Mouse (Mus musculus) embryonic facial prominence, embryonic 12.5 days (tissue): Measurements from ENCODE around the gene Pgm2l1. TPM values are rescaled to one million over a fixed set of nuclear protein-coding genes. Genes with fewer than 3 reads are reported as not detected.

Experiments used
- ATAC-seq: fragments of 200-750 bp; cut with Nextera tagmentation; 2 replicates; pipeline ENCODE4 v1.8.0; 2017; ENCODE audit not compliant: insufficient number of reproducible peaks, insufficient read depth, low FRiP score, low TSS enrichment
- H3K27ac ChIP-seq: fragments of 300-500 bp; sonication (generic); 2 replicates; pipeline ENCODE4 v1.5.1; 2016; ENCODE audit warnings: mild to moderate bottlenecking
- H3K27me3 ChIP-seq: fragments of 300-500 bp; sonication (generic); 2 replicates; pipeline ENCODE4 v1.6.1; 2016; ENCODE audit warnings: mild to moderate bottlenecking, moderate library complexity
- H3K36me3 ChIP-seq: fragments of 300-500 bp; sonication (generic); 2 replicates; pipeline ENCODE4 v1.6.1; 2016; ENCODE audit warnings: mild to moderate bottlenecking
- H3K4me1 ChIP-seq: fragments of 300-500 bp; sonication (generic); 2 replicates; pipeline ENCODE4 v1.6.1; 2016
- H3K4me2 ChIP-seq: fragments of 300-500 bp; sonication (generic); replicated peaks from 2 replicates; pipeline ENCODE4 v1.6.1; 2016; ENCODE audit warnings: mild to moderate bottlenecking, moderate library complexity
- H3K4me3 ChIP-seq: fragments of 300-500 bp; sonication (generic); 2 replicates; pipeline ENCODE4 v1.5.1; 2016; ENCODE audit warnings: mild to moderate bottlenecking
- H3K9ac ChIP-seq: fragments of 300-500 bp; sonication (generic); 2 replicates; pipeline ENCODE4 v1.6.1; 2016; ENCODE audit warnings: mild to moderate bottlenecking, moderate library complexity
- H3K9me3 ChIP-seq: fragments of 300-500 bp; sonication (generic); 2 replicates; pipeline ENCODE4 v1.6.1; 2016; ENCODE audit warnings: mild to moderate bottlenecking, moderate library complexity
- WGBS: fragments of 180-500 bp; shearing (Covaris S2); methylation state at CpG from one replicate; pipeline ENCODE4 v1.1.7; 2016; 5-methylcytosine and 5-hydroxymethylcytosine counted together
- polyA plus RNA-seq: library from polyadenylated mRNA; unstranded; fragments of >200 nt; fragmentation: Nextera tagmentation; extraction: Ambion mirVana; gene quantifications from 2 replicates; pipeline ENCODE4 v1.2.1, GENCODE M21; 2016

Pgm2l1 gene
- polyA plus RNA-seq, 1 experiment from 2014 or later: 6.8 TPM

DNA sequence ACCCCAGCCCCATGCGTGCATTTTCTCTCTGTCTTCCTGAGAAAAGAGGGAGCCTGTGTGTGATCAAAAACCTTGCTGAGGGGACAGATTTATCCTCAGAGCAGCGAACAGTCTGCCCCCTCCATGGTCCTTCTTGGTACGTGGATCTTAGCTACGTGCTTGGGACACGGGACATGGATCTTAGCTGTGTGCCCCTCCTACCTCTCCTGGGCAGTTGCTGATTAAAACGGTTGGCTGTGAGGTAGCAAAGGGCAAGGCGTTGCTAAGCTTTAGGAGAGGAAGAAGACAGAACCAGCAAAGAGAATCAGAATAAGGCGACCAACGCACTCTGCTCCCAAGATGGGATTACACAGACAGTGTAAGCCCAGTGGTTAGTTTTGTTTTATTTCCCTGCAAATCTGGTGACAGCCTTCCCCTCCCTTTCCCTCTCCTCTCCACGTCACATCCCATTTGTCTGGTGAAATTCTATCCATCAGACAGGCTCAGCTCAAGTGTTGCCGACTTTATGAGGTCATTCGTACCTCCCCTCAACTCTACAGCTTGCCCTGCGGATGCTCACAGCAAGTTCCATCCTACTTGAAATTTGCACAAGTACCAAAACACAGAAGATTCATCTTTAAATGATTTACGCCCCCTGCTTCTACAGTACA lies 71.8 kb downstream of the Pgm2l1 start:
- no peaks in the 10 kb centered on the region for H3K27me3 ChIP-seq
- no peak for ATAC-seq
- WGBS: 63% methylated on average over 14 of the region's 14 CpGs
- H3K9me3 ChIP-seq: no peaks in the 10 kb centered on the region
- H3K4me2 ChIP-seq: no peak overlapping the region
- H3K9ac ChIP-seq: no peak overlapping the region
- peak overlapping the region; percentile 41 for H3K27ac ChIP-seq
- peaks cover 11% of the 10 kb centered on the region for H3K36me3 ChIP-seq
- H3K4me1 ChIP-seq: peaks cover 19% of the 10 kb centered on the region
- H3K4me3 ChIP-seq: no peak overlapping the region

DNA sequence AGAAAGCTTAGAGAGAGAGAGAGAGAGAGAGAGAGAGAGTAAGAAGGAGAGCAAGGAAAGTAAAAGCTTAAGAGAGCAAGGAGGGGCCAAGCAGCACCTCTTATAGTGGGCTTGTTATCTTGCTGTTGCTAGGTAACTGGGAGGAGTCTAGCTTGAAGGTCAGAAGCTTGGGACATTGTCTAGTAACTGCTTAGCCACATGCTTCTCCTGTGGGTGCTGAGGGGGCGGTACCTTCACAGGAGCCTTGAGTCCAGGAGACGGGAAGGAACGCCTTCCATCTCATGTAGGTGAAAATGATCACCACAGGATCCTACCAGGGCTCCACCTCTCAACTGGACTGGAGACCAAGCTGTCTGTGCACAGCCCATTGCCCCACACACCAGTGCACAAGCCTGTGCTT lies 74.2 kb downstream of the Pgm2l1 start:
- Histone ChIP-seq H3K4me2 (no peak overlapping the region), H3K27ac (no peak overlapping the region), H3K9me3 (no peaks in the 10 kb centered on the region), H3K36me3 (peaks cover 10% of the 10 kb centered on the region), H3K4me3 (no peak overlapping the region), H3K4me1 (peaks cover 19% of the 10 kb centered on the region), H3K27me3 (no peaks in the 10 kb centered on the region), H3K9ac (no peak overlapping the region)
- no peak for ATAC-seq
- WGBS: 65% methylated on average over 3 of the region's 3 CpGs

DNA sequence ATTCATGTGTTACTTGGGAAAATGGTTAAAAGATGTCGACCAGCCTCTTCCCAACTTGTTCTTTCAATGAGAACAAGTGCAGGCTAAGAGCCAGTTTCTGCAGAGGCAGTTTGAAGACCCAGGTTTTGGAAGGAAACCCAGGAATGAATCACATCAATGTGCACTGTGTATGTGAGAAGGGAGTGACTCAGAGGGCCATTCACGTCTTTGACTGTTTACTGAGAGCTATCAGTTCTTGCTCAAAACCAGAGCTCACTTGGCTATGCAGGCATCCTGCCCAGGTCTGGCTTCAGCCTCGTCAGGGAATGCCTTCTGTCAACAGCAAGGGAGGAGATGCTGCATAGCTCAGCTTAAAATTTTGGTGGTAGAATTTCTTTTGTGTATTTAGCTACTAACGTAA lies 75.1 kb downstream of the Pgm2l1 start:
- Histone ChIP-seq H3K27ac (0 out of 2 replicates have a peak overlapping the region, but pooled peaks have one; percentile 36), H3K36me3 (peaks cover 10% of the 10 kb centered on the region), H3K4me1 (peaks cover 19% of the 10 kb centered on the region), H3K4me3 (no peak overlapping the region), H3K9ac (no peak overlapping the region), H3K9me3 (no peaks in the 10 kb centered on the region), H3K27me3 (no peaks in the 10 kb centered on the region), H3K4me2 (no peak overlapping the region)
- ATAC-seq: no peak
- WGBS: 65% methylated on average over 4 of the region's 4 CpGs

DNA sequence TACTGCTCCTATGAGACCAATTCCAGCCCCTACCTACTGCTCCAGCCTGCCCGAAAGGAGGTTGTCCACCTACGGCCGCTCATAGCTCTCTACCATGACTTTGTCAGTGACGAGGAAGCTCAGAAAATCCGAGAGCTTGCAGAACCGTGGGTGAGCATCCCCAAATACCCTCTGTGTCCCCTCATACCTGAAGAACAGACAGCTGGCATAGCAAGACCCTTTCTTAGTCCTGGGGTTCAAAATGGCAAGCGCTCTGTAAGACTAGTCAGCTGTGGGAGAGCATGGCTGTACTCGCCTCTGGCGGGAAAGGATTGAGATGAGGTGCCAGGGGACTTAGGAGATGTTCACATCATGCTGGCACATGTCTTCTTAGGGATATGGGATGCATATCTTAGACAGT lies 78.7 kb downstream of the Pgm2l1 start:
- no peak overlapping the region for H3K27ac ChIP-seq
- H3K9me3 ChIP-seq: no peaks in the 10 kb centered on the region
- no peak overlapping the region for H3K9ac ChIP-seq
- no peaks in the 10 kb centered on the region for H3K27me3 ChIP-seq
- H3K36me3 ChIP-seq: 0 out of 2 replicates have a peak, but pooled peaks cover 3% of the 10 kb centered on the region
- H3K4me3 ChIP-seq: no peak overlapping the region
- ATAC-seq: no peak
- H3K4me2 ChIP-seq: no peak overlapping the region
- H3K4me1 ChIP-seq: peaks cover 26% of the 10 kb centered on the region
- WGBS: 89% methylated on average over 9 of the region's 9 CpGs

DNA sequence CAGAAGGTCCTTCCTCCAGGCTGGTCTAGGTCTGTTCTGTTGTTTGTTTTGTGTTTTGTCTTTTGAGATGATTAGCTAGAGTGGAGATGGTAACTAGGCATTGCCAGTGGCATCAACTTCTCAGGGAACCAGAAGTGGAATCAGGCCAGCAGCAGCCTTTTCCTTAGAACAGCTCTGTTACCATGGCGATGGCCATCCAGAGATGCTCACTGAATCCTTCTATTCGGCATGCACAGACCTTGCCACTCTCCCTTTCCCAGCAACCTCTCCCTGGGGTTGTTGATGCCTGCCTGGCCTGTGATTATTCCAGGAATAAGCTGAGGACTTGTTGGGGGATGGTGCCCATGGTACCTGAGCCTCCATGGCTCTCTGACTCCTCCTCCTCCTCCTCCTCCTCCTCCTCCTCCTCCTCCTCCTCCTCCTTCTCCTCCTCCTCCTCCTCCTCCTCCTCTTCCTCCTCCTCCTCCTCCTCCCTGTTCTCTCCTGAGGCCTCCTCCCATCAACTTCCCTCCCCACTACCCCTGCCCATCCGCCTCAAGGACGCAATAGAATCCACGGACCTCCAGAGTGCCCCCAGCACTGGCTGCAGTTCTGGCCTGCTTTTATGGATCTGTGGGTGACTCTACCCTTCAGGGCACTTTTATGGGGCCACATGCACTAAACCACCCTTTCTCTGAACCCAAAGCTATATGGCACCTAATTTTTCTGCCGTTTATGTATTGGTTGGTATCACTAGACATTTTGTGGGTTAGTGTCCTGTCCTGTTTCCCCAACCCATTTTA lies 80.9 kb downstream of the Pgm2l1 start:
- WGBS: 76% methylated on average over 5 of the region's 6 CpGs
- peaks cover 25% of the 10 kb centered on the region for H3K4me1 ChIP-seq
- no peak overlapping the region for H3K9ac ChIP-seq
- 0 out of 2 replicates have a peak, but pooled peaks cover 3% of the 10 kb centered on the region for H3K36me3 ChIP-seq
- H3K27me3 ChIP-seq: no peaks in the 10 kb centered on the region
- H3K9me3 ChIP-seq: no peaks in the 10 kb centered on the region
- no peak for ATAC-seq
- H3K27ac ChIP-seq: no peak overlapping the region
- H3K4me2 ChIP-seq: no peak overlapping the region
- no peak overlapping the region for H3K4me3 ChIP-seq

DNA sequence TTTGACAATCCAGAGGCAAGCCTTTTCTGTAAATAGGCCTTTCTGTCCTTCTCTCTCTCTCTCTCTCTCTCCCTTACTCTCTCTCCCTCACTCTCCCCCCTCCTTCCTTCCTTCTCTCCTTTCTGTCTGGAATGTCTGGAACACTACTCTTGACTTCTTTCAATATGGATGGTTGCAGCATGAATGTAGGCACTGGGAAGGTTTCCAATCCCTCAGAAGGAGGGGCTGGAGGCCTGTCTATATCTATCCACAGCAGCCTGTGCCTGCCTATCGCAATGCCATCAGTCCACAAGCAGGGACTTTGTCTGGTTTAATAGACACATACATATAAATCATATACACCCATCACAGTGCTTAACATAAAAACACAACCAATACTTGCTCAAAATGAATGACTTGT lies 82.0 kb downstream of the Pgm2l1 start:
- no peak overlapping the region for H3K4me2 ChIP-seq
- H3K27me3 ChIP-seq: no peaks in the 10 kb centered on the region
- H3K27ac ChIP-seq: peak overlapping the region; percentile 71
- no peak overlapping the region for H3K9ac ChIP-seq
- H3K36me3 ChIP-seq: 0 out of 2 replicates have a peak, but pooled peaks cover 3% of the 10 kb centered on the region
- no peaks in the 10 kb centered on the region for H3K9me3 ChIP-seq
- 64% methylated on average over 1 of the region's 1 CpGs for WGBS
- H3K4me3 ChIP-seq: no peak overlapping the region
- H3K4me1 ChIP-seq: peaks cover 25% of the 10 kb centered on the region
- ATAC-seq: no peak

DNA sequence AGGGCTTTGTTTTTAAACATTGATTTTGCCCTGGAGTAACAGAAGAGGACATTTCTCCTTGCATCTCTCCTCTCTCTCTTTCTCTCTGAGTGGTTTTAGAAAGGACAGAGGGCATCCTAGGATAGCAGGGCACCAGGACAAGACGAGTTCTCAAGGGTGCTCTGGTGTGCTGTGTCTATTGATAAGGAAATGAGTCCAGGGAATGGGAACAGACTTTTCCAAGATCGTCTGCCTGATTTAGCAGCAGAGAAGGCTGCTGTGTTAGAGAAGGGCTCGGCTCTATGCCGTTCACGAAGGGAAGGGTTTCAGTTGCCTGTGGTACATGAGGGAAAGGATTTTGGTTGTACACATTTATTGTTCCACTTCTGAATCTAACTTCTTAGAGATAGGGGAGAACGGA lies 82.5 kb downstream of the Pgm2l1 start:
- H3K36me3 ChIP-seq: 0 out of 2 replicates have a peak, but pooled peaks cover 3% of the 10 kb centered on the region
- peak overlapping the region; percentile 71 for H3K27ac ChIP-seq
- no peak overlapping the region for H3K4me3 ChIP-seq
- ATAC-seq: no peak
- H3K9me3 ChIP-seq: no peaks in the 10 kb centered on the region
- H3K4me2 ChIP-seq: no peak overlapping the region
- H3K27me3 ChIP-seq: no peaks in the 10 kb centered on the region
- no peak overlapping the region for H3K9ac ChIP-seq
- 56% methylated on average over 6 of the region's 6 CpGs for WGBS
- peaks cover 25% of the 10 kb centered on the region for H3K4me1 ChIP-seq

DNA sequence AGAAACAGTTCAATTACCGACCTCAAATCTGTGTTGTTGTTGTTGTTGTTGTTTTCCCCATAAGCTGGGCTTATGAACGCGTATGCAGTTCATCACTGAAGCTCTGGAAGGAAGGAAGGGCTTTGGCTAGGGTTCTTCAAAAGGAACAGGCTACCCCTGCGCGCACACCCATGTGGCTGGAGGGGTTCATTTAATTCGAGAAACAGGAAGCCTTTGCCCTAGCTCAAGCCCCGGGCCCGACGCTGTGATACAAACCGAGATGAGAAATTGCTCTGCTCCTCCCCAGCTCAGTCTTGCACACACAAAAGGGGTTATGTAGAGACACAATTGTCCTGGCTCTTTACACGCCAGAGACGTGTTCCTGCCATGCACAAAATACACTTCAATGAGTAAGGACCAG lies 83.1 kb downstream of the Pgm2l1 start:
- peaks cover 5% of the 10 kb centered on the region; the same call in 1 of the 2 replicates for H3K36me3 ChIP-seq
- ATAC-seq: no peak
- WGBS: 73% methylated on average over 12 of the region's 12 CpGs
- no peaks in the 10 kb centered on the region for H3K27me3 ChIP-seq
- no peak overlapping the region; the same call in 1 of the 2 replicates for H3K9ac ChIP-seq
- H3K9me3 ChIP-seq: no peaks in the 10 kb centered on the region
- peak overlapping the region; percentile 71; the same call in 1 of the 2 replicates for H3K27ac ChIP-seq
- H3K4me2 ChIP-seq: no peak overlapping the region
- no peak overlapping the region for H3K4me3 ChIP-seq
- peaks cover 25% of the 10 kb centered on the region for H3K4me1 ChIP-seq

DNA sequence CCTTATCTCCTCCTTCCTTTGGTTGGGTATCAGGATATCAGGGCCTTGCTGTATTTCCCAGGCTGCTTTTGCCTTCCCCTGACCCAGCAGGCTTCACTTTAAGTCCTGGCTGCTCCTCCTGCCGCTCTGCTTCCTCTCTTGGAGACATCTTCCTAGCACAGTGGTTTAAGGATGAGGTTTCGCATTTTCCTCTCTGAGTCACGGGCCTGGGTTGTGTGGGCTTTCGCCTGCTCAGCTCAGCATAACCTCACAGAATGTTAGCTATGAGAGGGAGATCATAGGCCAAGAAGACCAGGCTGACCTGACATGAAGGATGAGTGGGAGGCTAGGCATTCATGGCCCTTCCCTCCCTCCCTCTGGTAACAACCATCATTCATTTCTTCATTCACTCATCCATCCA lies 85.5 kb downstream of the Pgm2l1 start:
- H3K4me1 ChIP-seq: peaks cover 22% of the 10 kb centered on the region
- no peaks in the 10 kb centered on the region for H3K9me3 ChIP-seq
- peaks cover 24% of the 10 kb centered on the region for H3K36me3 ChIP-seq
- no peaks in the 10 kb centered on the region for H3K27me3 ChIP-seq
- no peak overlapping the region for H3K4me3 ChIP-seq
- 87% methylated on average over 4 of the region's 4 CpGs for WGBS
- no peak for ATAC-seq
- H3K9ac ChIP-seq: no peak overlapping the region
- no peak overlapping the region for H3K27ac ChIP-seq
- H3K4me2 ChIP-seq: no peak overlapping the region

DNA sequence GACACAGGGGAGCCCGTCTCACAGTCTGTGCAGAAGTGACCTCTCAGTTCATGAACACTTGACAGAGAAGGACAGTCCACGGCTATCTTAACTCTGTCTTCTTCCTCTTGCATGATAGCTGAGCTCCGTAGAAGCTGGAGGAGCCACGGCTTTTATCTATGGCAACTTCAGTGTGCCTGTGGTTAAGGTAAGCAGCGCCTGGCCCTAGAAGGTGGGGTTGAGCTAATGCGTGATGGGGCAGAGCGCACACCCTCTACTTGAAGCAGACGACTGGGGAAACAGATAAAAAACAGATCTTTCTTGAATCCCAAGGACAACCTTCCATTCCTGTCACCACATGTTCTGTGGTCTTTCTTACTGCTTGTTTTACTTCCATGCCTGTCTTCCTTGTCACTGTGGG lies 89.7 kb downstream of the Pgm2l1 start:
- WGBS: 90% methylated on average over 8 of the region's 8 CpGs
- ATAC-seq: no peak
- Histone ChIP-seq H3K4me2 (no peak overlapping the region), H3K9ac (no peak overlapping the region), H3K27ac (no peak overlapping the region), H3K4me1 (no peaks in the 10 kb centered on the region), H3K27me3 (no peaks in the 10 kb centered on the region), H3K4me3 (no peak overlapping the region), H3K9me3 (no peaks in the 10 kb centered on the region), H3K36me3 (peaks cover 35% of the 10 kb centered on the region)

DNA sequence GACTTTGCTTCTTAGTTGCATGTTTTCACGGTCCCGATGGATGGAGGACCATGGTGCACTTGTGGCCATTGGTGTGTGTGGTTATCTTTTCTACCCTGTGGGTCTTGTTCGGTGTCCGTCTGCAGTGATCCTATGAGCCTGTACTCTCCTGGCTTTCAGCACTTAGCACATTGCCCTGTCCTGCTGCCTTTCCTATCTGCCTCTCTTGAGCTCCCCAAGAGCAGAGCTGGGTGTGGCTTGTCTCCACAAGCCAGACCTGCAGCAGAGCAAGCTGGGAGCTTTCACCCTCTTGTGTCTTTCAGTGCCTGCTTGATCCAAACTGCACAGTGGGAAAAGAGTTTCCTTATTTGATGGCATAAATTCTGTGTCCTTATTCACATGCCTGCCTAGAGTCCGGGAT lies 90.3 kb downstream of the Pgm2l1 start:
- H3K4me1 ChIP-seq: no peaks in the 10 kb centered on the region
- no peak overlapping the region for H3K27ac ChIP-seq
- peaks cover 35% of the 10 kb centered on the region for H3K36me3 ChIP-seq
- H3K4me2 ChIP-seq: no peak overlapping the region
- 92% methylated on average over 5 of the region's 5 CpGs for WGBS
- no peaks in the 10 kb centered on the region for H3K9me3 ChIP-seq
- ATAC-seq: no peak
- H3K9ac ChIP-seq: no peak overlapping the region
- H3K4me3 ChIP-seq: no peak overlapping the region
- H3K27me3 ChIP-seq: no peaks in the 10 kb centered on the region

DNA sequence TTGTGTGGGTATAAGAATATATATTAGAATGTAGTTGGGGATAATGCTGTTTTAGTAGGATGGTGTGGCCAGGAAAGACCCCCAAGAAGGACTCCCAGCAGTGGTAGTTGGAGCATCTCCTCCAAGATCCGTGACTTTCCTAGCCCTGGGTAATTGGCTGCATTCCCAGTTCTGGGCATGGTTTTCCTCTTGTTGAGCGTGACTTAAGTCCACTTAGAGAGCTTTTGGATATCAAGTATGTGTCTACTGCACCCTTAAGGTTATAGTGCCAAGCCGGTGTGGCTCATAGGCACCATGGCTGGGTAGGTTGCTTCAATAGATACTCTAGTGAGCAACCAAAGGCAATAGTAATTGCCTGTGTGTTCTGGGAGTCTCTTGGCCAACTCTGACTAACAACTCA lies 96.5 kb downstream of the Pgm2l1 start:
- ATAC-seq: no peak
- no peaks in the 10 kb centered on the region for H3K9me3 ChIP-seq
- no peak overlapping the region for H3K27ac ChIP-seq
- no peak overlapping the region for H3K9ac ChIP-seq
- H3K4me3 ChIP-seq: no peak overlapping the region
- H3K4me2 ChIP-seq: no peak overlapping the region
- WGBS: 87% methylated on average over 3 of the region's 3 CpGs
- H3K27me3 ChIP-seq: no peaks in the 10 kb centered on the region
- peaks cover 36% of the 10 kb centered on the region for H3K36me3 ChIP-seq
- no peaks in the 10 kb centered on the region for H3K4me1 ChIP-seq
